Mouse (Mus musculus): ENCODE results near the gene Fam57b. TPM values are rescaled to one million over a fixed set of nuclear protein-coding genes. Genes with fewer than 3 reads are reported as not detected.

The Fam57b gene
- not detected for polyA plus RNA-seq (2017; shearing (Covaris generic))

DNA sequence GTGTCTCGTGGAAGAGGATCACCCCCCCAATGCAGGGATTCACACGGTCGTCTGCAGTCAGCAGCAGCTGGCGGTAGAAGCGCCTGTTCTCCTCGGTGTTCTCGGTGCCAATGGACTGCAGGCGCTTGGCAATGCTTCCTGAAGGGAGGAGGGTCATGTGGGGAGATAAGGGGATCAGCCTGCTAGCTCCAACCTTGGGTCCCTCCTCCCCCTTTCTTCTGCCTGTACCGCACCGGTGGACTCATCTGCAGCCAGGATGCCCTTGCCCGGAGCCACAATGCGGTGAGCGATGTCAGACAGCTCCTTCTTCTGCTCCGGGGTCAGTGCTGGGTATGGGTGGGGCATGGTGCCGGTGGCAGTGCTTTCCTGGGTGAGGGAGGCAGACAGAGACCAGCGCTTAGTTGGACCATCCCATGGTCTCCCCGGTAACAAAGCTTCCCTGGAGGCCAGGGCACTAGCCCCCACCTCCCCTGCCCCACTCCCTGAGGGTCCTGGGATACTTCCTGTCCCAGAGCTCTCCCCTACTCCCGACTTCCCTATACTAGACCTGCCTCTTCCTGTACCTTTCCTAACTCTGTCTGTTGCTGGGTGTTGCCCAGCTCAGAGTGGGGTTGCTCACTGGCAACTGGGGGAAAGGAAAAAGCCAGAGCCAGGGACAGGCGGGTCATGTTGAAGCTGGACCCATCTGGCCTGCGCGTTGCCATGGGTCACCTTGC is at the start of gene Fam57b:
Gene Fam57b, plus strand, starts transcription at position 258 of the 716 bp plus-strand sequence.

DNA sequence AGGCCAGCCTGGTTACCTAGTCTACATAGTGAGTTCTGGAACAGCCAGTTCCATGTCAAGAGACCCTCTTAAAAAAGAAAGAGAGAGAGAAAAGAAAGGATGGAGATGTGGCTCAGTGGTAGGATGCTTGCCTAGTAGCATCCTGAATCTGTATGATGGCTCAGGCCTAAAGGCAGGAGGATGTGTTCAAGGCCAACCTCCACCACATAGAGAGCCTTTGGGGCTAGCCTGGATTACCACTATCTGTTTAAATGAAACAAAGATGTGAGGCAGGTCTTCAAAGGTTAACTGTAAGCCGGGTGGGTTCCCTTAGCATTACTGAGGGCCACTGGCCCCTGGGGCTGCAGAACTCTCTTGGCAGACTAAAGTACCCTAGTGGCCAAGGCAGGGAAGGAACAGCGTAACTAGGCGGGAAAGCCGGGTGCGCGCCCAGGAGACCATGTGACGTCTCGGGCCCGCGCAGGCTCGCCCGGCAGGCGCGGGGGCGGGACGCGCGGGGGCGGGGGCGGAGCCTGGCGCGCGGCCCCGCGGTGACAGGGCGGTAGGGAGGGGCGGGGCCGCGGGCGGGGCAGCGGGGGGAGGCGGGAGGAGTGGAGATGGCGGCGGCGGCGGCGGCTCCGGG is 38.3 kb upstream of the Fam57b start, which contains the start of gene Mapk3:
Gene Mapk3, plus strand, starts transcription at position 552 of the 622 bp plus-strand sequence.

GRCm38 (mm10) chr7:126766201-126766600 is 31.3 kb upstream of the Fam57b start, which contains the start of gene Gdpd3:
TSS of gene Gdpd3 (plus strand) at chr7:126766334.

DNA sequence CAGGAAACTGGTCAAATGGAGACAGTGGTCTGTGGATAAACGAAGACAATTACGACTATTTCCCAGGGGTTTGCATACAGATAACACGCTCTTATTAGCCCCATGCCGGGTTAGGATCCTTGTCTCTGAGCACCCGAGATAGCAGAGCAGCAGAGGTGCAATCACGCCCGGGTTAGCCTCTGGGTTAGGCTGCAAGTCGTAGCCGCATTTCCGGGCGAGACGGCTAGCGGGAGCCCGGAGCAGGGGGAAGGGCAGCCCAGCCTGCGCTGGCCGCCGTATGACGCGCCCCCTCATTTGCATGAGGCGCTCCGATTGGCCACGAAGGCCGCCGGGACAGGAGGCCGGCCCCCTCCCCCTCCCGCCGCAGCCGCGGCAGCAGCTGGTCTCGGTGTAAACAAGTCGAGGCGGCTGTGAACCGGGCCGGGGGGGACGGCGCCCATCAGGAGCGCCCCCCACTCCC is 20.8 kb upstream of the Fam57b start, which contains the start of gene Ypel3:
Gene Ypel3, plus strand, starts transcription at position 358 of the 460 bp plus-strand sequence.

GRCm38 (mm10) chr7:126780971-126781635 is 16.4 kb upstream of the Fam57b start, which contains the start of gene Tbx6:
TSS of gene Tbx6 (plus strand) at chr7:126781483.

DNA sequence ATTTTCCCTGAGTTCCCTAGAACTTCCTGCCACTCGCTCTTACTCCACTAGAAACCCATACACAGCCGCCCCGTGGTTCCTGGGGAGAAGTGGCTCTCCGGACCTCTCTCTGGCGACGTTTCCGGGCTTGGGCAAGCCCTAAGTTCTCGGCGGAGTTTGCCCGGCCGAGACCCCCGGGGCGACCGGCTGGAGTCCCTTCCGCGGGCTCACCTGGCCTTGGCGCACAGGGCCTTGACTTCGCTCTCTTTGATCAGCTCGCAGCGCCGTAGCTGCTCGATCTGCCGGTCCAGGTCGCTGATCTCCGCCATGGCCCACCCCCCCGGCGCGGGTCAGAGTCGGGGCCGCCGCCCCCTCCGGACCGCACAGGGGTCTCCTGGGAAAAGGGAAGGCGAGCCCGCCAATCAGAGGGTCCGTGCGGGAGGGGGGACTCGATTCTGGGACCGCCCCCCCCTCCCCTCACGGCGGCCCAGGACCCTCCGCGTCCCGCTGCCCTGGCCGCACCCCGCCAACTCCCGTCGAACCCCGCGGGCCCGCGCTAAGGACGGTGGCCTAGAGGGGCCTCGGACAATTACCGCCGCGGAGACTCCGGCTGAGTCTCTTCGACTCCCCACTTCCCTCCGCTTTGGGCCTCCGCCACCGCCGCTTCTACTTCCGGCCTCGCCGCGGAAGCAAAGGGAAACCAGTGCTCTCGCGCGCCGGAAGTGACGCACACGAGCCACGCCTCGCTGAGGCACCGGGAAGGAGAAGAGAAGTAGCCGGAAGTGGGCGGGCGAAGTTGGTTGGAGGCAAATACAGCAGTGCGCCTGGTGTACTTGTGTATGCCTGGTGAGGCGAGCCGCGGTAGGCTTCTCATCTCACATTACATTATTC is 5.4 kb upstream of the Fam57b start, which contains the start of gene Ppp4c:
Gene Ppp4c, minus strand, starts transcription at position 646 of the 870 bp plus-strand sequence.

DNA sequence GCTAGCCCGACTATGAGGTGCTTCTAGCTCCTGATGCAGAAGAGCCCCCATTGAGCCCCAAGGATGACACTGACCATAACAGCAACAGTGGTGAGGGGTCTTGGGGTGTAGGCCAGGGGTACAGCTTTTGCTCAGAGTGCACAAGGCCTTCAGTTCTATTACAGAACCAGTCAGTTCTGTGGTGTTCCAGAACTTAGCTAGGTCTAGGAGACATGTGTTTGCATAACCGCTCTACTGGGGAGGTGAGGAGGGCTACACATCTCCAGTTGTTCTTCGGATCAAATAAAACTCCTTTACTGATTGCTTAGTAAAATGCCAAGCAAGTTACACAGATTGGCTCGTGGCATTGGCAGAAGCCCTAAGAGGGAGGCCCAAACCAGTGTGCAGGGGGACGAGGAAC is 34.1 kb downstream of the Fam57b start, which contains the start of gene 4930451I11Rik:
Gene 4930451I11Rik, minus strand, starts transcription at position 101 of the 400 bp plus-strand sequence.

GRCm38 (mm10) chr7:126847116-126847420 is 49.6 kb downstream of the Fam57b start, which contains the start of gene Doc2a:
TSS of gene Doc2a (plus strand) at chr7:126847416.

DNA sequence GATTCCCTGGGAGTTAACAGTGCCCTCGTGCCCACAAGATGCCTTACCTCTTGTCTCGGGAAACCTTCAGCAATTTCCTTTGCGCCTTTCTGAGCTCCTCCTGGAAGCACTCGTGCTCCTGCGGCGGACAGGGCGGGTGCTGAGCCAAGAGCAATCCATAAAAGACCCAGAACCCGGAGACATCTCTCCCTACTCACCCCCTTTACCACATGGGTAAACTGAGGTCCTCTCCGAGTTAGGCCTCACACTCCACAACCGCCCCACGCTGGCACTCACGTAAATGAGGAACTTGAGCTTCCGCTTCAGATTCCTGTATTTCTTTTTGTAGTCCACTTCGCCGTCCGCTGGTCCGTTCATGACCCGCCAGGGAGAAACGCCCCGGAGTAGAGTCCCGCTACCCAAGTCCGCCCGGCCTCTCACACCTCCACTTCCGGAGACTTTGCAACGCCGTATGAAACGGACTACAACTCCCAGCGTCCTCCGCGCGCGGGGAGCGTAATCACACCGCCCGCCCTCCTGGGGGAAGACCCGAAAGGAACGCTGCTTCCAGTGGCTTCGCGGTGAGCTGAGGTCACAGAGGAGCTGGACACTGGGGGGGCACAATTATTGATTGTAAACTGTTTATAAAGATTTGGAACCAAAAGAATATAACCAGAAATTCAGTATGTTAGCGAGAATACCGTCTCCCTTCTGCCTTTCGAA is 64.1 kb downstream of the Fam57b start, which contains the start of gene Hirip3:
Gene Hirip3, plus strand, starts transcription at position 544 of the 702 bp plus-strand sequence.

GRCm38 (mm10) chr7:126862147-126862784 is 64.8 kb downstream of the Fam57b start, which contains the start of gene Ino80e:
TSS of gene Ino80e (minus strand) at chr7:126862377.

Other genes with a start within 250 kb of the Fam57b start
- gene Eif3c, start 231.3 kb upstream of the Fam57b start, polyA plus RNA-seq (2017; shearing (Covaris generic)): 142 TPM
- 3.4 TPM for gene Apobr, start 212.7 kb upstream of the Fam57b start, polyA plus RNA-seq (2017; shearing (Covaris generic))
- 83.6 TPM for gene Cln3, start 211.9 kb upstream of the Fam57b start, polyA plus RNA-seq (2017; shearing (Covaris generic))
- not detected for gene Il27, start 202.7 kb upstream of the Fam57b start, polyA plus RNA-seq (2017; shearing (Covaris generic))
- not detected for gene Nupr1, start 166.8 kb upstream of the Fam57b start, polyA plus RNA-seq (2017; shearing (Covaris generic))
- gene Sgf29, start 148.4 kb upstream of the Fam57b start, polyA plus RNA-seq (2017; shearing (Covaris generic)): 62.4 TPM
- gene Sult1a1, start 121.2 kb upstream of the Fam57b start, polyA plus RNA-seq (2017; shearing (Covaris generic)): not detected
- gene Bola2, start 102.3 kb upstream of the Fam57b start, polyA plus RNA-seq (2017; shearing (Covaris generic)): 70.2 TPM
- 2.2 TPM for gene Slx1b, start 101.9 kb upstream of the Fam57b start, polyA plus RNA-seq (2017; shearing (Covaris generic))
- 1,641 TPM for gene Coro1a, start 89.9 kb upstream of the Fam57b start, polyA plus RNA-seq (2017; shearing (Covaris generic))
- gene Mapk3, start 38.1 kb upstream of the Fam57b start, polyA plus RNA-seq (2017; shearing (Covaris generic)): 20.2 TPM
- gene Gdpd3, start 31.3 kb upstream of the Fam57b start, polyA plus RNA-seq (2017; shearing (Covaris generic)): not detected
- 370 TPM for gene Ypel3, start 20.7 kb upstream of the Fam57b start, polyA plus RNA-seq (2017; shearing (Covaris generic))
- gene Tbx6, start 16.2 kb upstream of the Fam57b start, polyA plus RNA-seq (2017; shearing (Covaris generic)): 2.2 TPM
- 384 TPM for gene Ppp4c, start 5.2 kb upstream of the Fam57b start, polyA plus RNA-seq (2017; shearing (Covaris generic))
- not detected for gene 4930451I11Rik, start 34.0 kb downstream of the Fam57b start, polyA plus RNA-seq (2017; shearing (Covaris generic))
- not detected for gene Doc2a, start 49.7 kb downstream of the Fam57b start, polyA plus RNA-seq (2017; shearing (Covaris generic))
- gene Hirip3, start 64.3 kb downstream of the Fam57b start, polyA plus RNA-seq (2017; shearing (Covaris generic)): 8.3 TPM
- 51.8 TPM for gene Ino80e, start 64.7 kb downstream of the Fam57b start, polyA plus RNA-seq (2017; shearing (Covaris generic))
- 35.6 TPM for gene Taok2, start 87.0 kb downstream of the Fam57b start, polyA plus RNA-seq (2017; shearing (Covaris generic))
- gene Tmem219, start 125.2 kb downstream of the Fam57b start, polyA plus RNA-seq (2017; shearing (Covaris generic)): 28.4 TPM
- 41.2 TPM for gene Kctd13, start 131.2 kb downstream of the Fam57b start, polyA plus RNA-seq (2017; shearing (Covaris generic))
- not detected for gene Asphd1, start 151.9 kb downstream of the Fam57b start, polyA plus RNA-seq (2017; shearing (Covaris generic))
- 0.82 TPM for gene Sez6l2, start 152.9 kb downstream of the Fam57b start, polyA plus RNA-seq (2017; shearing (Covaris generic))
- 115 TPM for gene Cdipt, start 178.2 kb downstream of the Fam57b start, polyA plus RNA-seq (2017; shearing (Covaris generic))
- gene Cdiptos, start 178.4 kb downstream of the Fam57b start, polyA plus RNA-seq (2017; shearing (Covaris generic)): 0.45 TPM
- 61.2 TPM for gene Mvp, start 217.0 kb downstream of the Fam57b start, polyA plus RNA-seq (2017; shearing (Covaris generic))
- gene Pagr1b, start 218.8 kb downstream of the Fam57b start, polyA plus RNA-seq (2017; shearing (Covaris generic)): not detected
- 19.7 TPM for gene Pagr1a, start 219.7 kb downstream of the Fam57b start, polyA plus RNA-seq (2017; shearing (Covaris generic))
- gene Gm42742, start 223.4 kb downstream of the Fam57b start, polyA plus RNA-seq (2017; shearing (Covaris generic)): 57.3 TPM
- gene Prrt2, start 223.5 kb downstream of the Fam57b start, polyA plus RNA-seq (2017; shearing (Covaris generic)): 13.1 TPM
- 95.1 TPM for gene Maz, start 229.4 kb downstream of the Fam57b start, polyA plus RNA-seq (2017; shearing (Covaris generic))
- 2.9 TPM for gene Kif22, start 244.8 kb downstream of the Fam57b start, polyA plus RNA-seq (2017; shearing (Covaris generic))